Mouse (Mus musculus) liver, adult (tissue): Measurements from ENCODE around the gene Ippk.

ENCODE experiments used
- GATA4 ChIP-seq: IDR thresholded peaks from 2 replicates; pipeline ENCODE4 v1.6.1; 2014; ENCODE audit warnings: mild to moderate bottlenecking, low read length; ENCODE audit not compliant: insufficient replicate concordance

Gene Ippk

DNA sequence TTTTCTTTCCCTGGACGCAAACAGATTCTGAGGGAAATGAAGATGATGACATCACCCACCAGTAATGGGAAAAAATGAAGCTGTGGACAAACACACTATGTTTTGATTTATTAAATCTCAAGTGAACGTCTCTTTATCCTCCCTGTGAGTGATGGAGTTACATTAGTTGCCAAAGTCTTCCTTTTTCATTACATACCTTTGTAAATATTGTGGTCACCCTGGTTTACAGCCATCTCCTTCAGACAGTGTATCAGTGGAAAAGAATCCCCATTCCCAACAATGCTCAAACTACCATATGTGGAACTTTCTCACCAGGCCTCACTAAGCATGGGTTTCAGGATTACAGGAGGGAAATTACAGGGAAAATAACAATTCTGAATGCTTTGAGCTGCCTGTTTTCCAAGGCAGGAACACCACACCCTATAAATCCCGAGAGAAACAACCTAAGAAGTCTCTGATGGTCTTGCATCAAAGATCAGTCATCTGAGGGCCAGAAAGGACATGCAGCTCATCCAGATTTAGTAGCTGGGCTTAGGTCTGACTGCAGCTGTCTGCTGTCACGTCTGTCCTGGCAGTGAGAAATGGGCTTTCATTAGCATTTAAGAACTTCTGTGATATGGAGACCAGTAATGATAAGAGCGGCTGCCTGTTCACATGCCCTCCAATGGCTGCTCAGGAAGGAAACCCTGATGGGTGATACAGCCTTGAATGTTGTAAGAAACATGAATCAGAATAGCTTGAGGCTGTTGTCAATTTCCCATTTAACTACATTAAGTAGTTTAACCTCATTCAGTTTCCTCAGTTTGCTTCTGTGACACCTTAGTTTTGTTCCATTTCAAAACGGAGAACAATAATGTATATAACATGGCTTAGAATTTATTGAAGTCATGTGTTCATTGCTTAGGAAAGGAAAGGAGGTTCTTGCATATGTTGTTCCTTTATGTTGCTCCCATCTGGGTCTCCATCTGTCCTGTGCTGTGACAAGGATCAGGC is 71.6 kb downstream of the Ippk start, which contains the start of gene Tes3-ps:
Gene Tes3-ps (plus strand): TSS at position 943 of the 993 bp plus-strand sequence.
- TF ChIP-seq GATA4, result no peak

DNA sequence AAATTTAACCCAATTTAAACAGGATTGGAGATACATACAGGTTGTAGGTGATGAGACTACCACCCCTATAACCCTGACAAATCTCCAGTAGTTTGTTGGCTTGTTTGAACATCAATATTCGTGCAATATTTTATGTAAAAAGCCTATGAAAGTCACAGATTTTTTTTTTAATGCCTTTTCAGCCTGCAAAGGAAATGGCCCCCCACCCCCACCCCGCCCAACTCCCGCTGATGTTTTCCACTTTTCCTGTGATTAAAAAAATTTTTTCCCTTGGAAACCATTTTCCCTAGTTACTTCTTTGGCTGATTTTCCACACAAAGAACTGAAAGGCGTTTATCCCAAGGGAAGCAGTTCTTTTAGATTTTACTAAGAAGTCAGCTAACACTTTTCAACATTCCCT is 83.5 kb downstream of the Ippk start, which contains the start of gene Ecm2:
Gene Ecm2 (plus strand): TSS at position 301 of the 400 bp plus-strand sequence.
- TF ChIP-seq GATA4, result no peak

GRCm38 (mm10) chr13:49505776-49506175 is 84.7 kb downstream of the Ippk start:
- TF ChIP-seq GATA4, result no peak

GRCm38 (mm10) chr13:49507176-49507575 is 86.1 kb downstream of the Ippk start:
- TF ChIP-seq GATA4, result no peak
